Mouse (Mus musculus) CH12.LX (cell line): Measurements from ENCODE around the gene Fgfr2. TPM values are rescaled to one million over a fixed set of nuclear protein-coding genes. Genes with fewer than 3 reads are reported as not detected.

Experiments
- DNase-seq: peaks from one replicate; pipeline ENCODE4 v3.0.0-alpha.2; 2013; ENCODE audit errors: extremely low read depth
- H3K27ac ChIP-seq: 2 replicates; pipeline ENCODE4 v1.5.1; 2012; ENCODE audit warnings: low read depth, mild to moderate bottlenecking, control low read depth, moderate library complexity; ENCODE audit not compliant: insufficient read depth
- H3K27me3 ChIP-seq: replicated peaks from 2 replicates; pipeline ENCODE3; 2012; ENCODE audit warnings: inconsistent platforms
- H3K36me3 ChIP-seq, 2 experiments: replicated peaks in 1 of 2; 2 replicates each; pipeline versions ENCODE3 to v1.6.1; 2012; ENCODE audit warnings: inconsistent platforms in 1 of 2, low read length in 1 of 2, mild to moderate bottlenecking in 1 of 2, mixed read lengths in 1 of 2, moderate library complexity in 1 of 2; ENCODE audit not compliant: control insufficient read depth in 1 of 2, insufficient read depth in 1 of 2
- H3K4me1 ChIP-seq, 2 experiments: 2 replicates each; pipeline ENCODE4 v1.6.1; 2012; ENCODE audit warnings: inconsistent platforms in 1 of 2, moderate library complexity in 1 of 2; ENCODE audit not compliant: insufficient read depth in 2 of 2, control insufficient read depth in 1 of 2
- H3K4me2 ChIP-seq: 2 replicates; pipeline ENCODE4 v1.6.1; 2012; ENCODE audit warnings: low read depth, mild to moderate bottlenecking, control low read depth; ENCODE audit not compliant: poor library complexity, insufficient read depth, severe bottlenecking
- H3K4me3 ChIP-seq, 3 experiments: fragments of 150-350 bp in 1 of 3; sonication (generic) in 1 of 3; replicated peaks in 1 of 3; 2 replicates each; pipeline versions ENCODE3 to v1.5.1; 2011 to 2012; ENCODE audit warnings: low read depth in 2 of 3, low read length in 2 of 3, mild to moderate bottlenecking in 2 of 3, moderate library complexity in 2 of 3, control low read depth in 1 of 3, improper control_type of control experiment in 1 of 3, inconsistent platforms in 1 of 3, mixed read lengths in 1 of 3; ENCODE audit not compliant: poor library complexity in 1 of 3
- H3K79me2 ChIP-seq: replicated peaks from 2 replicates; pipeline ENCODE4 v1.6.1; 2012; ENCODE audit warnings: mild to moderate bottlenecking, moderate library complexity; ENCODE audit not compliant: control insufficient read depth, poor library complexity, insufficient read depth, severe bottlenecking; ENCODE audit errors: extremely low read depth
- H3K9ac ChIP-seq: 2 replicates; pipeline ENCODE4 v1.6.1; 2012; ENCODE audit warnings: low read depth, mild to moderate bottlenecking, control low read depth, moderate library complexity; ENCODE audit not compliant: insufficient read depth
- H3K9me3 ChIP-seq: replicated peaks from 2 replicates; pipeline ENCODE3; 2012; ENCODE audit warnings: low read length, inconsistent platforms, mixed read lengths
- BHLHE40 ChIP-seq: IDR thresholded peaks from 2 replicates; pipeline ENCODE4 v1.6.1; 2011; ENCODE audit warnings: mild to moderate bottlenecking, low read depth, low read length, improper control_type of control experiment
- CHD2 ChIP-seq: IDR thresholded peaks from 2 replicates; pipeline ENCODE4 v1.6.1; 2011; ENCODE audit warnings: low read length, improper control_type of control experiment
- CTCF ChIP-seq, 2 experiments: IDR thresholded peaks in 1 of 2; conservative IDR thresholded peaks in 1 of 2; 2 replicates each; pipeline ENCODE4 v1.5.1; 2011 to 2012; ENCODE audit warnings: low read depth in 2 of 2, low read length in 2 of 2, improper control_type of control experiment in 1 of 2, inconsistent platforms in 1 of 2, mild to moderate bottlenecking in 1 of 2, moderate library complexity in 1 of 2
- E2F4 ChIP-seq: IDR thresholded peaks from 2 replicates; pipeline ENCODE4 v1.6.1; 2011; ENCODE audit warnings: low read depth, low read length, improper control_type of control experiment; ENCODE audit not compliant: insufficient replicate concordance
- ETS1 ChIP-seq: conservative IDR thresholded peaks from 2 replicates; pipeline ENCODE4 v1.6.1; 2012; ENCODE audit warnings: low read depth, mild to moderate bottlenecking, inconsistent platforms, low read length, improper control_type of control experiment, moderate library complexity
- IRF4 ChIP-seq: IDR thresholded peaks from 2 replicates; pipeline ENCODE4 v1.6.1; 2014; ENCODE audit warnings: low read depth, mild to moderate bottlenecking, inconsistent platforms, low read length, improper control_type of control experiment
- KAT2A ChIP-seq: IDR thresholded peaks from 2 replicates; pipeline ENCODE4 v1.6.1; 2012; ENCODE audit warnings: low read length, improper control_type of control experiment, inconsistent platforms; ENCODE audit not compliant: insufficient replicate concordance
- MAFK ChIP-seq: IDR thresholded peaks from 2 replicates; pipeline ENCODE4 v1.6.1; 2011; ENCODE audit warnings: low read length, improper control_type of control experiment; ENCODE audit not compliant: insufficient replicate concordance
- MAX ChIP-seq: IDR thresholded peaks from 2 replicates; pipeline ENCODE4 v1.6.1; 2011; ENCODE audit warnings: low read length, improper control_type of control experiment
- MYC ChIP-seq: IDR thresholded peaks from 2 replicates; pipeline ENCODE4 v1.6.1; 2011; ENCODE audit warnings: low read depth, mild to moderate bottlenecking, improper control_type of control experiment, low read length
- NRF1 ChIP-seq: IDR thresholded peaks from 2 replicates; pipeline ENCODE4 v1.6.1; 2014; ENCODE audit warnings: low read depth, mild to moderate bottlenecking, inconsistent platforms, low read length, improper control_type of control experiment, moderate library complexity
- POLR2AphosphoS2 ChIP-seq: IDR thresholded peaks from 2 replicates; pipeline ENCODE4 v1.6.1; 2011; ENCODE audit warnings: low read depth, low read length, improper control_type of control experiment
- RAD21 ChIP-seq: IDR thresholded peaks from 2 replicates; pipeline ENCODE4 v1.6.1; 2011; ENCODE audit warnings: low read depth, mild to moderate bottlenecking, low read length, improper control_type of control experiment, moderate library complexity
- SIN3A ChIP-seq: IDR thresholded peaks from 2 replicates; pipeline ENCODE4 v1.6.1; 2012; ENCODE audit warnings: low read length, improper control_type of control experiment, inconsistent platforms
- SMC3 ChIP-seq: IDR thresholded peaks from 2 replicates; pipeline ENCODE4 v1.6.1; 2011; ENCODE audit warnings: low read depth, low read length, improper control_type of control experiment
- TCF12 ChIP-seq: IDR thresholded peaks from 2 replicates; pipeline ENCODE4 v1.6.1; 2014; ENCODE audit warnings: low read depth, mild to moderate bottlenecking, inconsistent platforms, low read length, improper control_type of control experiment
- ZC3H11A ChIP-seq: IDR thresholded peaks from 2 replicates; pipeline ENCODE4 v1.6.1; 2012; ENCODE audit warnings: low read depth, mild to moderate bottlenecking, inconsistent platforms, low read length, improper control_type of control experiment
- ZNF384 ChIP-seq: IDR thresholded peaks from 2 replicates; pipeline ENCODE4 v1.6.1; 2012; ENCODE audit warnings: low read depth, low read length, improper control_type of control experiment, inconsistent platforms
- dilution Hi-C: fragments of 300-500 bp; cut with MboI; formaldehyde crosslinking; loops from 2 replicates; pipeline ENCODE4 v1.14.3; 2020; ENCODE audit warnings: low sequenced_read_pairs; ENCODE audit not compliant: extremely low pct_unique_long_range_greater_than_20kb, extremely low pct_ligation_motif_present
- in situ Hi-C: fragments of 300-500 bp; cut with MboI; formaldehyde crosslinking; loops from 3 replicates; pipeline ENCODE4 v1.14.3; 2019; ENCODE audit warnings: low sequenced_read_pairs, low pct_ligation_motif_present, low pct_unique_long_range_greater_than_20kb, mixed read lengths
- polyA plus RNA-seq: library from polyadenylated mRNA; unstranded; fragments of >175 nt; gene quantifications from 2 replicates; pipeline ENCODE4 v1.2.1, GENCODE M21; 2012; ENCODE audit warnings: low read depth; ENCODE audit not compliant: insufficient read length
- total RNA-seq, 2 experiments: library from RNA; depleted of rRNA; stranded (reverse); fragments of 300-350 nt in 1 of 2; fragments of >200 nt in 1 of 2; gene quantifications; 2 replicates each; pipeline ENCODE4 v1.2.3; 2012 to 2014

Gene Fgfr2
- total and polyA plus RNA-seq, 3 experiments: not detected

DNA sequence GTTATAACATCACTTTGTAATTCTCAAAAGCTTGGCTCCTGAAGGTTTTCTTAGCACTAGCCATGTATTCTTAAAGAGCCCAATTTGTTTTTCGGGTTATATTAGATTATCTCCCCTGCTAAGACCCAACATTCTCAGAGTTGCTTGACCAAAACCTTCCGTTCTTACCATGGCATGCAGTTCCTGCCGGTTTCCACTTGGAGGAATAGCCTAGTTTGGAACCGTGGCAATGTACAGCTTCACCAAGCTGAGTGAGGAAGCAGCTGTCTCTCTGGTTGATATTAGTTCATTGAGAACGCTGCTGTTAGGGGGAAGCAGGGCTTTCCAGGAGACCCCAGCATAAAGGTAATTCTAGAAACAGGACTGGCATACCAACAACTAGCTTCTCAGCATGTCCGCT is 1547.9 kb downstream of the Fgfr2 start:
- Histone ChIP-seq H3K4me2 (no peak overlapping the region), H3K4me1 (no peaks in the 10 kb centered on the region), H3K9me3 (no peaks in the 10 kb centered on the region), H3K4me3 (no peak overlapping the region), H3K27ac (no peak overlapping the region), H3K27me3 (no peaks in the 10 kb centered on the region), H3K9ac (no peak overlapping the region), H3K36me3 (peaks cover 25 to 57% of the 10 kb centered on the region in 2 experiments), H3K79me2 (peaks cover 1% of the 10 kb centered on the region)
- TF ChIP-seq MAFK (no peak), BHLHE40 (no peak), POLR2AphosphoS2 (no peak), TCF12 (no peak), NRF1 (no peak), MAX (no peak), KAT2A (no peak), CHD2 (no peak), IRF4 (no peak), CTCF (conservative IDR thresholded peaks at IDR 0.05 in 1 of 2, IDR thresholded peaks at IDR 0.05 in 1 of 2; ENCODE audit: low read depth in 2 of 2, low read length in 2 of 2) (no peak), E2F4 (no peak), SMC3 (no peak), ETS1 (no peak), RAD21 (no peak), ZNF384 (no peak), SIN3A (no peak), ZC3H11A (no peak)
- DNase-seq: no peak
- in situ Hi-C loops: no loop called here
- dilution Hi-C loops: no loop called here

- peak overlapping the region; percentile 91; the same call in 1 of the 2 replicates for H3K4me2 ChIP-seq
- dilution Hi-C loops: no loop called here
- in situ Hi-C loops: no loop called here
These were observed 1562.5 kb downstream of the Fgfr2 start for GRCm38 (mm10) chr7:131560697-131561042.

More at GRCm38 (mm10) chr7:131560697-131561042, 1562.5 kb downstream of the Fgfr2 start:
- Histone ChIP-seq H3K27ac (peak overlapping the region; percentile 46), H3K79me2 (peaks cover 48% of the 10 kb centered on the region), H3K36me3 (peaks cover 30 to 39% of the 10 kb centered on the region in 2 experiments), H3K4me1 (peaks cover 3 to 27% of the 10 kb centered on the region in 2 experiments; a peak in 3 of 4 replicates), H3K9me3 (no peaks in the 10 kb centered on the region), H3K4me3 (peak overlapping the region; percentile 85 to 91 (median 90)), H3K9ac (peak overlapping the region; percentile 85), H3K27me3 (peaks cover 2% of the 10 kb centered on the region)
- DNase-seq: no peak
- no peak for TF ChIP-seq MYC
- TF ChIP-seq SIN3A: no peak
- TF ChIP-seq CTCF (conservative IDR thresholded peaks at IDR 0.05 in 1 of 2, IDR thresholded peaks at IDR 0.05 in 1 of 2; ENCODE audit: low read depth in 2 of 2, low read length in 2 of 2): no peak
